Mouse (Mus musculus): ENCODE results near the gene Plcl2.
"Not testable (repeated sequence)": the region's sequence is repeated elsewhere in the genome, so short reads cannot be mapped to it uniquely, and the experiment has no call there.

The Plcl2 gene

DNA sequence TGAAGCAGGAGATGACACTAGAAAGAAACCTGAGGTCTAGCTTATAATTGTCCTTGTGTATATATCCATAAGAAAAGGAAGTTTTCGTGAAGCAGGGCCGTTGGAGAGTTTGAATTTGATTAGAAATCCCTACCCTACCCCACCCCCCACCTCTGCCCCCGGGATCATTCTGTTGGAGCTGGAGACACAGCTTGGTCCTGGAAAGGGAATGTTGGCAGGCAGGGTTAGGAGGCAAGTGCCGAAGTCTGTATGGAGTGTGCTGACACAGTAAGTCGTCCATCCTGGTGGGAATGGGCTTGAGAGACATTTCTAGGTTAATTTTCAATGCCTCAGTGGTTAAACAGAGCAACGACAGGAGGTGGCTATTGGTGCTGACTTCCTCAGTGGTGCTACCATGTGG is 8.4 kb upstream of the Plcl2 start:
- DNase-seq: no peak

DNA sequence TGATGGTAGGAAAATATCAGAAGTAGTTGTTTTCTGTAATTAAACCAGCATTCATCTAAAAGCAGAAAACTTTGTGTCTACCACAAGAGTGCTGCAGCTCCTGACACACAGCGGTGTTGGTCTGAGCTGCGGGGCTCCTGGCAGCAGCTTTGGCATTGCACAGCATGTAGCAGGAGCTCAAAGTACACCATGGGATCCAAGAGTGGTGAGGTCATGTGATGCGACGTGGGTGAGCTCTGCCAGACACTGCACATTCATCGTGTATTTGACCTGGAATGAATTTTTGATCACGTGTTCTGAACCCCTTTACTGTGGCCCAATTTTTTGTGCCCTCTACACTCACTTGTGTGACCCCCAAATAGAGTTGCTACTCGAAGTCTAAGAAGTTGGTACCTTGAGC is 6.1 kb upstream of the Plcl2 start:
- peak; percentile 40 for DNase-seq

DNA sequence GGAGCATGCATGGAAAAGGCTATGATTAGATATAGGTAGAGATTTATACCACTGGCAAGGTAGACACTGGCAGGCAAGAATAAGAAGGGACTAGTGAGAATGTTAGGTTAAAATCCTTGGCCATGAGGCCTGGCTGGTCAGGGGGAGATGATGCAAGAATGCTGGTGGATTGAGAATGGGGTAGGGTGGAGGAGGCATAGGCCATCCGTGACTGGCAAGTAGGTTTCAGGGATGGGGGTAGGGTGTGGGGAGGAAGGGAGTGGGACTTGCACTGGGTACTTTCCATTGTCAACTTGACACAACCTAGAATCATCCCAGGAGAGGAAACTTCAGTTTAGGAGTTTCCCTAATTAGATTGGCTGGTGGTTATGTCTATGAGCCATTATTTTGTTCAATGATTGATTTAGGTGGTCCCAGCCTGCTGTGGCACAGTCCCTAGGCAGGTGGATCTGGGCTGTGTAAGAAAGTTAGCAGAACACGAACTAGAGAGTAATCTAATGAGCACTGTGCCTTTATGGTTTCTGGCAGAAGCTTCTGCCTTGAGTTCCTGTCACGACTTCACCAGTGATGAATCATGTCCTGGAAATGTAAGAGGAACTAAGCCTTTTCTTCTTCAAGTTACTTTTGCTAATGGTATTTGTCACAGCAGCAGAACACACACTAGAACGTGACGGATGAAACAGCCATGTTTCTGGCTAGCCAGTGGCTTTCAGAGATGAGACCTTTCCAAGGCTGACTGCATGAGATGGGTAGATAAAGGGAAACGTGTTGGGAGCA is 4.9 kb upstream of the Plcl2 start:
- no peak for DNase-seq

DNA sequence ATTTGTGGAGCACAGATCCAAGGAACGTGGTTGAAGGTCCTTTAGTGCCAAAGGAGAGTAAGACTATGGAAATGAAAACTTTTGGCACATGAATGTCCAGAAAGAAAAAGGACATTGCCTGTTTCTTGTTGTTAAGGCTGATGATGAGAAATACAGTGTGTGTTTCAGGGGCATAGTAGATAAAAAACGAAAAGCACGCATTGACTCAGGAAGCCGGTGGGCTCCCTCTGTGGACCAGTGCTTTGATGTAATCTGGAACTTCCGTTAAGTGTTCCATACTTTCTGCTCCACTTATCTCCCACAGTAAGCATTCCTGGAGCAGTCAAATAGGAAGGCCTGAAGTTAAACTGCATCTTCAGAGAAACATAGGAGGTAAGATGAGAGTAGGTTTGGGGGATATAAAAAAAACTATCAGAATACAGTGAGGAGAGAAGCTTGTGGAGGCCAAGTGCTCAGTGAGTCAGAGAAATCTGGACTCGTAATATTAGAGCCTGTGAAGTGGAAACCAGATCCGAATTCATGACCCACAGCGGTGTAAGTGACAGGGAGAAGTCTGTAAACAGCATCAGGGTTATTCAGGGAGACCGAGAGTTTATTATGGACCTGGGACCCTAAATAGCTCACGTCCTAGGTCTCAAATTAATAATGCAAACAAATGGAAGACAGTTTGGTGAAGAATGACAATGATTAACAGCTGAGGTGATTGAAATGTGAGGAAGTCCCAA is 3.1 kb upstream of the Plcl2 start:
- no peak for DNase-seq

DNA sequence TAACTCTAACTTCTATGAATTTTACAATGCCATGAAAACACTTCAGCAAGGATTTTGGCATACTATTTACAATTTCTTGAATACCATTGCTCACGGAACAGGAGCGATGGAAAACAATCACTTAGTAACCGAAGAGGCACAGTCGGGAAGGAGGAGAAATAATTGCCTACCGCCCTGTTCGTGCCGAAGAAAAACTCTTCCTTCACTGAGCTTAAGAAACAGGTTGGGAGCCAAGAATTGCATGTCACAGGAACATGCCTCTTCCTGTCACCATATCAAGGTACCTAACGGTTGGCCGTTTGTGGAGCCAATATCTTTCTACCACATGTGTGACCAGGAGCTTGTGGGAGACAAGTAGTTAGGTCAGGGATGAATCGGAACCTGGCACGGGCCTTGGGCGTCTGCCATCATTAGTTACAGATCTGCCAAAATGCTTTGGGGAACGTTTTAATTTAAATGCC is 2.3 kb upstream of the Plcl2 start:
- DNase-seq: no peak

DNA sequence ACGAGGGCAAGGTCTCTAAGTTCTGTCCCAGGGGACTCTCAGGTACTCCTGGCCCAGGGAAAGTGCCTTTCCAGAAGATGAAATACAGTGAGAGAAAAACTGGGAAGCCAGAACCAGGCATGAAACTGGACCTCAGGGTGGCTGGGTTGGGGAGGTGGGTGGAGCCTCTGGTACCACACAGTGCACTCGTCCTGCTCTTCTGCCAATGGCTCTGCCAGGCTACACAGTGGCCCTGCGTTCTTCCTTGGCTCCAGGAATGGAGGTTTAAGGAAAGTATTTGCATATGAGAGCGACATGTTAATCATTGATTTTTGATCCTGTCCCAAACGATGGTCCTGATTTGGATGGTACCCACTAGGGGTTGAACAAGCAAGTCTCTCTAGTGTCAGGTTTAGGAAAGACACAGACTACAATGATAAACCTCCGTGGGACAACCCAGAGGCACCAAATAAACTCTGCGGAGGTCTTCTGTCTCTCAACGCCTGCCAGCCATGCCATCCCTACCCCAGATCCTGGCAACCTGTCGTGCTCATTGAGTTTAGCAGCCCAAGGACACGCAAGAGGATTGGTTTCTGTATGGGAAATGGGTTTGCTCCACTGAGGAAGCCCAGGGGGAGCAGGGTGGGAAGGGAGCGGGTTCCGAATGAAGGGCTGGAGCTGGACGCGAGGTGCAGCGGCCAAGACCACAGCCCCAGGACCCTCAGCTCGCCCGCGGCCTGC is 988 bp upstream of the Plcl2 start:
- DNase-seq: no peak

DNA sequence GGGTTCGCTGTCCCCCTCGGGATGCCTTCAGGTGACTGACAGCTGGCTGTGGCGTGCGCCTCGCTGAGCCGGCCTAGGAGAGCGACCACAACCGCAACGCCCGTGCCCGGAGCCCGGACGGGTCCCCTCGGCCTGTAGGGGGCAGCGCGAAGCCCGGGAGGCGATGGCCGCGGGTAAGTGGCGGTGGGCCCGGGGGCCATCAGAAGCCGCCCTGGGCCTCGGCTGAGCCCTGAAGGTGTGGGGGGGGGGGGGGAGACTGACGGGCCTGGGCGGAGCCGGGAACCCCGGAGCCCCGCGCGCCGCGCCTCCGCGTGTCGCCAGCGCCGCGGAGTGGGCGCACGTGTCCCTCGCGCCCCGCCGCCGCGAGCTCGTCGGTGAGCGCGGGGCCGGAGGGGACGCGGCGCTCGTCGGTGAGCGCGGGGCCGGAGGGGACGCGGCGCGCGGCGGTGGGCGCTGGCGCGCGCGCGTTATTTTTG is 390 bp upstream of the Plcl2 start:
- DNase-seq: peak; percentile 75

DNA sequence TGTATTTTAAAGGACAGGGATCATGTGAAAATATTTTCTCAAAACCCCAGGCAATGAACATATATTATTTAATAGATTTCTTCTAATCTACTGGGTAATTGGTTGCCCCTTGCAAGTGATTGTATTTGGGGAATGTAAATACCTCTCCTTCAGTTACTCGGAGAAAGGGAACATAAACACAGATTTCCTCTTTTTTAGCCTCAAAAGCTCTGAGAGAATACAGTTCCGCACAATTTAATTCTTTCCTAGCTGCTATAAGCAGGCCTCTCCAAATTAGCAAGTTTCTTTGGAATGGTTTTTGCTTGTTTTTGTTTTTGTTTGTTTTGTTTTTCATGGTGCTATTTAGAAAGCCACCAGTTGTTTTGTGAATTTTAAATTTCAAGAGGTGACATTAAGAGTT is 1.1 kb downstream of the Plcl2 start:
- DNase-seq: no peak

DNA sequence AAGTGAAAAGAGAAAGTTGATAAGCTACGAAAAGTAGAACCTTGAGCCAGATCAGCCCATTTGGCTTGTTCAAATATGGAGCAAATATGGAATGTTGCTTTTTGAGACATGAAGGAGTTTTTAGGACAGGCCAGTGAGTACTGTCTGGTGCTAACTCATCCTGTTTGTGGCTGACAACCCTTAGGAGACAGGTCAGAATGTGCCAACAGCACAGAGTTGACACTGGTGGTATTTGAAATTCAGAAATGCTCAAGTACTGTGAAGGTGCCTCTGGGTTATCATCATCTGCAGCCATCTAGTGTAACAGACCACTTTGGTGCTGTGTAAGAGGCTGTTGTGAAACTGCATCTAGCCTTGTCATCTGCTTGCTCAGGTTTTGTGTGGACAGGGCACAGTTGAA is 1.5 kb downstream of the Plcl2 start:
- DNase-seq: no peak

DNA sequence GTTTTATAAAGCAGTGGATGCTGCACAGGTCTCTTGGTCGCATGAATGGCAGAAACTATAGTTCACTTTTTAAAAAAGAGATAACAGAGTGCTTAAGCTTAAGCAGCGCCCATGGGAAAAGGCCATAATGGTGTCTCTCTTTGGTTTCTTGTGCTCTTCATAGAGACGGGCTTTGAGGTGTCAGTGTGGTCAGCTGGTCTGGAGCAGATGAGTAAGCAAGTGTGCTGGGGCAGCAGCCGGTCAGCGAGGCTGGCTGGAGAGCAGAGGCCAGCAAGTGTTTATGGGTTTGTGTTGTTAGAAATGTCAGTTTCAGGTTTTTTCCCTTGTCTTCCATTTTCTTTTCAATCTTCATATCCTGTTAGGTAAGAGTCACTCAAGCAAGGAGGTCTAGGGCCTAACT is 3.0 kb downstream of the Plcl2 start:
- no peak for DNase-seq

DNA sequence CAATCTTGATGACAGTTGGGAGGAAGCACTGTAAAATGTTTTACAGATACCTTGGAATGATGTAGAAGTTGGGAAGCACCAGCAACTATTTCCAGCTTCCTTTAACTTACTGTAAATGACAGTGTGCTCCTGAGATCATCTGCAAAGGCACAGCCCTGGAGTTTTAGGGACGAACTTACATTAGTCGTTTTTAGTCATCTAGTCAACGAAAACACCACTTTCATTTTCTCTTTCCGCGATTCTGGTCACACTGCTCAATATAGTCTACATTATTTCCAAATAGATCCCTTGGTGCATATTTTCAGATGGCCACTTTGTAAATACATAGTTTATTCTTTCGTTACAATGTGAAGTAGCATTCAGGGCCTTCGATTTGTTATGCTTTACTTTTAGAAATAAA is 3.6 kb downstream of the Plcl2 start:
- DNase-seq: no peak

DNA sequence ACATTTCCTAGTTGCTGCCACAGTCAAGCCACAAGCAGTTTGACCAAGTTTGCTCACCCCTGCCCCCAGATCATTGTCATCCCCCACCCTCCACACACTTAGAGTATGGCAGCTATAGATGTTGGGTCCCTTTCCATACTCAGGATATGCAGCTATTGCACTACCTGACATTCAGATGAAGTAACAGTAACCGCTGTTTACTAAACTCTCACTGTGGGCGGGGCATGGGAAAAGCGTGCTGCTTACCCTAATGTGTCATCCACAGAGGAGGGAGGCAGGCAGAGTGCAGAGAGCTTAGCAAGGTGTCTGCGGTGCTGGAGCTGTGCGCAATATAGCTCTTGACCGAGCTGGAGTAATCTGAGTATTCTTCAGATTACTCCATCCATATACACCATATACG is 4.2 kb downstream of the Plcl2 start:
- DNase-seq: no peak

DNA sequence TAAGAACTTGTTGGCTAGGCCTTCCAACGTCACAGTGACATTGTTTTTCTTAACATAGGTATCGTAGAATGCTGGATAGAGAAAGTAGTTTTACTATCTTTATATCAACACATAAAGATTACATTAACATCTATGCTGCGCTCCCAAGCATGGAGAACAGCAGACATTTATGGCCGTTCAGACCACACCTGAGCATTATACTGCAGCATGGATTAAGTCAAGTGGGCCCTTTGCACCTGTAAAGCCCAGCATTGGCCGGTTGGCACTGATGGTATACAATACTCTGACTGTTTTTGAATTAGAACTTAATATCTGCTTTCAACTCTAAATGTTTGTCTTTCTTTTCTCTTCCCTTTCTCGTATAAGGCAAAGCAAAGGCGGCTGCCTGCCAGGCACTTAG is 4.8 kb downstream of the Plcl2 start:
- DNase-seq: no peak

DNA sequence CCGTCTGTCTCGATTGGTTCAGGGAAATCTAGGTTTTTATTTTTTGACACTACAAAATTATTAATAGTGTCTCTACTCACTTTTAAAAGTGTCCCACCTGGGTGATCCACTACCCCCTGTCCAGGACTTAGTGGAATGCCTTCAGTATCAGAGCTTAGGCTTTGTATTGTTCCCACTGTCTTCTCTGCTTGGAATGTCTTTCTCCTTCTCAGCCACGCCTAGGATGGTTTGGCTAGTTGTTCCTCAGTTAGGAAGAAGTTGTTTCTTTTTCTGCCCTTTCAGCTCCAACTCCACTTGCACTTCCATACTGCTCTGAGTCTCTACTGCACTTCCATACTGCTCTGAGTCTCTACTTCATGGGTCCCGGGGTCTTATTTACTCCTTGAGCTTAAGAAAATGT is 6.7 kb downstream of the Plcl2 start:
- no peak for DNase-seq

DNA sequence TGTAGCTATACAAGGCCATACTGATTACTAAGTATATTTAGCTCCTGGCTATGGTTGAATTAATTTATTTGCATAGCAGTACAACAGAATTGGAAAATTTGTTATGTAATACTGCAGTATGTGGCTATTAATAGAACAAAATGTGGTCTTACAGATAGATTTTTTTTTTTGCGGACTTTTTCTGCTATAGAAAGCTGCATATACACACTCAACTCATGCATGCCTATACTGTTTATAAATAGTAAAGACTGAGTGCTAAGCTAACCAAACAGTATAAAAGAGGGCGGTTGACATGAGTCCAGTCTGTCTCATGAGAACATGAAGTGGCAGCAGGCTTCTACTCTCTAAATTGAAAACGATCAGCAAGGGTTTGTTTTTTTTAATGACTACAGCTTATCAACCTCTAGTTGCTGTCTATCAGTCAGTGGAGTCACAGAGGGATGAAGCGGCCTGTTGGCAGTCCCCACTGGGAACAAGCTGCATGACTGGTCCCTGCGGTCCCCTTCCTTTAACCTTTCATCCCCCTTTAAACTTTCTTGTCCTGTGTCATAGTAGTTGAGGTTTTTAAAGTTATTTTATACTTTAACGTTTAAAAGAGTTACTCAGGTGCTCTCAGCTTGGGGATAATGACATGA is 8.7 kb downstream of the Plcl2 start:
- no peak for DNase-seq

DNA sequence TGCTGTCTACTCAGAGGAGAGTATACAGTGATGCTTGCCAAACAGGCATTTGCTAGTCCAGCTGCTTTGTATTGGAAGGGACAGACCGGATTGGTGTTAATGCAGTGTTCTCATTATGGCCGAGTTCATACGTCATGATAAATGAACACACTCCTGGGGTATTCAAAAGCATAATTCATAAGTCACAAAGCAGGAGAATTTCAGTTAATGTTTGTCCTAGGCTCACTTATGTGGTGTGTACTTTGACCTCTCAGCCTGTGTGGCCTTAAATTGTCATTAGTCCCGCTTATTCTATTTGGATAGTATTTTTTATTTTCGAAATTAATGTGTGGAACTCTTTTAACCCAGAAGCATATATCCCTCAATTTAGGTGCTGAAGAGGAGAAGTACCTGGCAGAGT is 10.4 kb downstream of the Plcl2 start:
- no peak for DNase-seq

DNA sequence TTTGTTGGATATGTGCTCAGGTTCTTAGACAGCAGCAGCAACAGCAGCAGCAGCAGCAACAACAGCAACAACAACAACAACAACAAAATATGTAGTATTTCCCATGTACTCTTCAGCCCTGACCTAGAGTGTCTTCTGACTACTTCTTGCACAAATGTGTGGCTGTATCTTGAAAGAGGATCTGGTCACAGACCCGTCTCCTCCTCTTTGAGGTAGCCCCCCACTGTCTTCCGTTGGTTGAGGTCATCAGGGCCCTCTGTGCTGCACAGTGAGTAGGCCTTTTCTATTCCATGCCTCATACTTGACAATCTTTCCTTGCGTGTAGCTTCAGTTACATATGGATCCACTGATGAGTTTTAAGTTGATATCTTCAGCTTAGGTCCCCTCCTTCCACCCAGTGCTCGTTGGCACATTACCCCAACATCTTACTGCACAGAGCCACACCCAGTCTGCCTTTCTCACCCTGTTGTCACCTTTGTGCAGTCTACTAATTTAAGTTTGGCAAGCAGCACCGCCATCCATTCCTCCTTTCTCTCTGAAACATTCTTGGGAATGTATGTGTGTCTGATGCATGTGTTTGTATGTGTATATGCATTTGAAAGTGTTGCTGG is 13.4 kb downstream of the Plcl2 start:
- DNase-seq: no peak

DNA sequence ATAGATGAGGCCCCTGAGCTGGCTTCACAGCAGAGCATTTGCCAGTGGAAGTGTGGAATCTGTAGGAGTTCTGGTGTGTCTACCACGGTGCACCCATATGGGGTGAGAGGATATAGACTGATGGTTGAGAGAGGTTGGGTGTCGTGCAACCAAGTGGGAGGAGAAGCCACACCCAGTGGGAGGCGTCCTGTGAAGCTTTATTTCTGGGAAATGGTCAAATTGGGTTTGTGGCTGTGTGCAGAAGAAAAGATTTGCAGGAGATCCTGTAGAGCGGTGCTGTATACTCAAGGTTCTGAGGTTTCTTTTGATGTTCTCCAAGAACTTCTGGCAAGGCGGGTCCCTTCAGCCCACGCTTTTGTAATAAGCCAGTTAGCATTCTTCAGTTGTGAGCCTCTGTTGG is 15.8 kb downstream of the Plcl2 start:
- no peak for DNase-seq

DNA sequence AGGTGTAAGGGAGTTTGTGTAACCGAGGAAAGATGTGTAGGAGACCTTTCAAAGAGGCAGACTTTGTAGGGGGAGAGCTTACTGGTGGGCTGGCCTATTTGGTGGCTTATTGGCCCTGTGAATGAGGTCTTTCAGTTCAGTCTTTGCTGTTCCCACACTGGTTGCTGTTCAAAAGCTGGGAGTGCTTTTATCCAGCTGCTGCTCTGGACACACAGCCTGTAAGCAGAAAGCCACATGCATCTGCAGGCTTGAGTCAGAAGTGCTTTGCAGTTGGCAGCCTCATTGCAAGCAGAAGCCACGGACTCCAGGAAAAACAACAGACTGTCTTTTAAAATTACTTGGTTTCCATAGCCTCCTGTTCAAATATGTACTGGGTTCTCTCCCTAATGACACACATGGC is 16.6 kb downstream of the Plcl2 start:
- no peak for DNase-seq

DNA sequence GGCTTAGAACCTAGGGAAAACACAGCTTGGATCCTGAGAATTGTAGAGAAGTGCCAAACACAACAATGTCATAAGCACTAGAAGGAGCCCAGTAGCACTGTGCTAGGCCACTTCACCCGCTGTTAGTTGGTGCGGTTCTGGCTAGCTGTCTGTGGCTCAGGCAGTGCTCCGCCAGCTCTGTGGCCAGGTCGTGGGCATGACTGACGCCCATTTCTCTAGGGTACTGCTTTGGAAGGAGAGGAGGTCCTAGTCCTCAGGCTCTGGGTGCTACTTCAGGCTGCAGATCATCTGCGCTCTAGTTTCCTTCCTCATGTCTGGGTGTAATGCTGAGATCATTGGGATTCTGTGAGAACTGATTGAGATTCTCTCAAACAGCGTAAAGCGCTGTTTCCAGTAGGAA is 20.9 kb downstream of the Plcl2 start:
- DNase-seq: no peak

DNA sequence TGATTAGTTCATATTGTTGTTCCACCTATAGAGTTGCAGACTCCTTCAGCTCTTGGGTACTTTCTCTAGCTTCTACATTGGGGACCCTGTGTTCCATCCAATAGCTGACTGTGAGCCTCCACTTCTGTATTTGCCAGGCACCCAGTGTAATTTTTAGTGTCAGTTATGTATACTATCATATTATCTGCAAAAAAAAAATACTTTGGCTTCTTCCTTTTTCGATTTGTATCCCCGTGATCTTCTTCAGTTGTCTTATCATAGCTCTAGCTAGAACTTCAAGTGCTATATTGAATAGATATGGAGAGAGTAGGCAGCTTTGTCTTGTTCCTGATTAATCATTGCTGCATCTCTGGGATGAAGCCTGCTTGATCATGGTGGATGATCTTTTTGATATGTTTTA is 25.7 kb downstream of the Plcl2 start:
- DNase-seq: not testable (repeated sequence)

DNA sequence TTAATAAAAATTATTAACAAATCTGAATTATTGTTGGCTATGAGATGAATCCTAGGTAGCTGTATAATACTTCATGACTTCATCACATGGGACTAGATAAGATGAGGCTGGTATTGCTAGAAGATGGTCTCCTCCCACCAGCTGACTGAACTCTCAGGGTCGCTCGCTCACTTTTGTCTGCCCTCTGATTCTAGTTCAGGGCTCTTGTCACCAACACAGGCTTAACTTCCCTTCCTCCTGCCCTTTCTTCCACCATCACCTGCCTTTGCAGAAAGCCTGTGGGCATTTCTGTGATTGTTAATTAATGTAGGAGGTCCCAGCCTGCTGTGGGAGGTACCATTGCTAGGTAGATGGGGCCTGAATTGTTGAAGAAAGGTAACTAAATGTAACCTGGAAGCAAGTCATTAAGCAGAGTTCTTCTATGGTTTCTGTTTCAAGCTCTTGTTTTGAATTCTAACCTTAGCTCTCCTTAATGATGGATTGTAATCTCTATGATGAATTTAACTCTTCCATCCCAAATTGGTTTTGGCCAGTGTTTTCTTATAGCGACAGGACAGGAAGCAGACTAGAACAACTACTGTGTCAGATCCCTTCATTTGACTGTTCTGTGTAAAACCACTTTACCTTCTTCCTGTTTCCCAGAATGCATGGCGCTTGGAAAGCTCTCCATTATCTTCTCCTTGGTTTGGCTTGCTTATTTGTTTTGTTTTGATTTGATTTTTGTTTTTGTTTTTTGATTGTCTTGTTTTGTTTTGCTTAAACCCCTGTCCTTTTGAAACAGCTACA is 27.4 kb downstream of the Plcl2 start:
- no peak for DNase-seq

Measured in kidney, postnatal 14 days (tissue).